Mouse (Mus musculus) thymus, adult 2 months (tissue): ENCODE measurements at regions not wholly inside any gene's neighbourhood (a gene's known extent, or its start where the extent isn't known, plus 50 kb on each side); places are given as distances from the start of the nearest gene placed in this dataset.

Experiments used
- CTCF ChIP-seq: fragments of 200-500 bp; IDR thresholded peaks from 2 replicates; pipeline ENCODE4 v1.5.1; 2012; ENCODE audit warnings: mild to moderate bottlenecking, control low read depth, low read length, moderate library complexity, borderline replicate concordance; ENCODE audit not compliant: control insufficient read depth, poor library complexity, insufficient read depth; ENCODE audit errors: extremely low read depth
- POLR2A ChIP-seq: fragments of 200-500 bp; IDR thresholded peaks from 2 replicates; pipeline ENCODE4 v1.6.1; 2012; ENCODE audit warnings: mild to moderate bottlenecking, low read length, control low read depth, moderate library complexity; ENCODE audit not compliant: control insufficient read depth, poor library complexity, insufficient read depth; ENCODE audit errors: extremely low read depth

DNA sequence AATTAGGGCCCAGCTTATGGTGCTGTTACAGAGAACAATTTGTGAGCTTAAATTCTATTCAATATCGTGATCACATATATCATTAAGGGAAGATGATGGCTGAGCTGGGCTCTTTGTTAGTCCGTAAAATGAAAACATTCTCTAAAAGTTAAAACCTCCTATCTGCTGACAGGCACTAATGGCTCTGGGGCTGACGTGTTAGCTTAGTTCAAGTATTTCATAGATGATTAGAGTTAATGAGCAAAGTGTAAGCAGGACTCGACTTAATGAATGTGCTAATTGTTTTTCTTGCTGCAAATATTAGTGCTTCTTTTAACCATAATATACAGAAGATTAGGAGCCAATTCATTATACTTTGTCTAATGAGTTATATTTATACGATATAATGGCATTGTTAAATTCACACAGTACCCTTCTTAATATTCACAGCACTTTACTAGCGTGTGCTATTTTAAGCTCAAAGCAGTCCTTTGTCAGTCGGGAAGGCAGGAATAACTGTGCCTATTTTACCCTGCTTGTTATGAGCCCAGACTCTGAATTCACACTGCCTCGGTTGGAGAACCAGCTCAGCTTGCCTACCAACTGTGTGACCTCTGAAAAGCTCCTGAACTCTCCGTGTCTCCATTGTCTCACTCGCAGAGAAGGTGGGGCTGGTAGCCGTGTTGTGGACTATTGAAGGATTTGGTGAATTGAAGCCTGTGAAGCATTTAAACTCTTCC lies 50.6 kb upstream of the 4933402D24Rik start:
- TF ChIP-seq POLR2A (no peak), CTCF (no peak)
